Mouse (Mus musculus): Measurements from ENCODE around the gene Nedd4. TPM values are rescaled to one million over a fixed set of nuclear protein-coding genes. Genes with fewer than 3 reads are reported as not detected.

The Nedd4 gene
- polyA plus RNA-seq, 1 experiment: 195 TPM

DNA sequence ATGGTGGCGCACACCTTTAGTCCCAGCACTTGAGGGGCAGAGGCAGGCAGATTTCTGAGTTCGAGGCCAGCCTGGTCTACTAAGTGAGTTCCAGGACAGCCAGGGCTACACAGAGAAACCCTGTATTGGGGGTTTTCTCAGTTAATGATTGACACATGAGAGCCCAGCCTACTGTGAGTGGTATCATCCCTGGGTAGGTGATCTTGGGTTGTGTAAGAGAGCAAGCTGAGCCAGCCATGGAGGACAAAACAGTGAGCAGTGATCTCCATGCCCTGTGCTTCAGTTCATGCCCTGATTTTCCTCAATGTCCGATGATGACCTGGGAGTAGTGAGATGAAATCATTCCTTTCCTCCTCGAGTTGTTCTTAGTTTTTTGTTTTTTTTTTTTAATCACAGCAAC, 112.9 kb downstream of the Nedd4 start:
- TF ChIP-seq TCF3 (IDR thresholded peaks at IDR 0.05; ENCODE audit: insufficient read length, low read depth): no peak
- no peak for TF ChIP-seq POLR2AphosphoS2 (IDR thresholded peaks at IDR 0.05; ENCODE audit: insufficient read length, low read depth)
- no peak for TF ChIP-seq TCF12 (IDR thresholded peaks at IDR 0.05; ENCODE audit: insufficient read depth, poor library complexity, severe bottlenecking)
- TF ChIP-seq MYOG (IDR thresholded peaks at IDR 0.05; ENCODE audit: control insufficient read depth in 1 of 3, insufficient read depth in 1 of 3, insufficient read length in 2 of 3, low read depth in 2 of 3): no peak
- no peak for TF ChIP-seq REST (IDR thresholded peaks at IDR 0.05; ENCODE audit: insufficient read depth, insufficient read length)
- TF ChIP-seq MYOD1 (IDR thresholded peaks at IDR 0.05; ENCODE audit: control insufficient read depth in 1 of 3, insufficient read length in 2 of 3, low read depth in 2 of 3): no peak
- TF ChIP-seq E2F4 (IDR thresholded peaks at IDR 0.05; ENCODE audit: insufficient read depth): no peak
- no peak for TF ChIP-seq POLR2A (IDR thresholded peaks at IDR 0.05; ENCODE audit: insufficient read length, low read depth)
- no peak for TF ChIP-seq USF1 (IDR thresholded peaks at IDR 0.05; ENCODE audit: low read depth)
- no peak for TF ChIP-seq SRF (IDR thresholded peaks at IDR 0.05; ENCODE audit: control insufficient read depth, insufficient read length, low read depth)
- TF ChIP-seq MAX (IDR thresholded peaks at IDR 0.05; ENCODE audit: low read depth): no peak
- no peak for TF ChIP-seq CEBPB (IDR thresholded peaks at IDR 0.05; ENCODE audit: insufficient read depth, poor library complexity, severe bottlenecking)
- Histone ChIP-seq H3ac (ENCODE audit: control insufficient read depth, insufficient read length) (no peak overlapping the region), H3K4me3 (no peak overlapping the region), H3K27me3 (ENCODE audit: control insufficient read depth, insufficient read depth, insufficient read length) (no peaks in the 10 kb centered on the region), H3K79me2 (ENCODE audit: control insufficient read depth, insufficient read depth) (no peaks in the 10 kb centered on the region), H3K4me2 (ENCODE audit: low read depth) (no peak overlapping the region), H3K36me3 (ENCODE audit: control insufficient read depth, insufficient read depth) (no peaks in the 10 kb centered on the region)

DNA sequence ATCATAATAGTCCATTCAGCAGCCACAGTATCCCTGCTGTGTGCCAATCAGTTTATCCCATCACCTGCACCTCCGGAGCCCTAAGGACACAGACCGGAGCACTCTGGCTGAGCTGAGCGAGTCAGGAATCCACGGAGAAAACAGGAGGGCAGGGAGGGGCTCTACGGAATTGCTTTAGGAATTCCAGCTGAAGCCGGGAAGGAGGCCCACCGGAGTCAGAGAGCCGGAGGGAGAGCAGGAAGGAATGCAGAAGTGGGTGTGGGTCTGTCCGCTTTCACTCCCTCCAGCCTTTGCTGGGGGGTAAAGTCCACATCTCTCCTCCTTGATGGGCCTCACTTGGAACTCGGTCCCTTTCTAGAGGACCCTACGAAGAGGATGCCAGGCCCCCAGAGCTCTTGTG, 116.9 kb downstream of the Nedd4 start:
- H3K4me2 ChIP-seq (ENCODE audit: low read depth): no peak overlapping the region
- TF ChIP-seq POLR2A (IDR thresholded peaks at IDR 0.05; ENCODE audit: insufficient read length, low read depth) (no peak), TCF12 (IDR thresholded peaks at IDR 0.05; ENCODE audit: insufficient read depth, poor library complexity, severe bottlenecking) (no peak), REST (IDR thresholded peaks at IDR 0.05; ENCODE audit: insufficient read depth, insufficient read length) (no peak), MYOD1 (IDR thresholded peaks at IDR 0.05; ENCODE audit: control insufficient read depth in 1 of 3, insufficient read length in 2 of 3, low read depth in 2 of 3) (no peak), POLR2AphosphoS2 (IDR thresholded peaks at IDR 0.05; ENCODE audit: insufficient read length, low read depth) (no peak), MAX (IDR thresholded peaks at IDR 0.05; ENCODE audit: low read depth) (no peak), USF1 (IDR thresholded peaks at IDR 0.05; ENCODE audit: low read depth) (no peak), MYOG (IDR thresholded peaks at IDR 0.05; ENCODE audit: control insufficient read depth in 1 of 3, insufficient read depth in 1 of 3, insufficient read length in 2 of 3, low read depth in 2 of 3) (no peak), E2F4 (IDR thresholded peaks at IDR 0.05; ENCODE audit: insufficient read depth) (no peak), SRF (IDR thresholded peaks at IDR 0.05; ENCODE audit: control insufficient read depth, insufficient read length, low read depth) (no peak), TCF3 (IDR thresholded peaks at IDR 0.05; ENCODE audit: insufficient read length, low read depth) (no peak)

DNA sequence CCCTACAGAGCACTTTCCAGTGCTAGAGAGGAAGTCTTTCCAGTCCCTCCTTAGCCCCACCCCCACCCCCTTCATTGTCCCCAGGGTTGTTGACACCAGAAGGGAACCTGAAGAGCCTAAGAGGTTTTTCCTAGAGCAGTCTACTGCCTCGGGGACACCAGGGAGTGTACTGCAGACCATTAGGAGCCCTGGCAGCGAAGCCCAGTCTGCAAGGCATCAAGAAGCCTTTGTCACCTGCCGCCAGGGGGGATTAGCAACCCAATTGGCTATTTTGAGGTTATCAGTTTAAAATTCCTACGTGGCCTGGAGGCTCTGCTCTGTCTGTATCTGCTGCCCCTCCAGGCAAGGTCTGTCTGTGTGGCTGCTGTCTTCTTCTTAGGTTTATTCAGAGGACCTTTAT, 117.6 kb downstream of the Nedd4 start:
- no peak overlapping the region for H3K4me3 ChIP-seq

More for the DNA sequence above, 116.9 kb downstream of the Nedd4 start:
- H3K36me3 ChIP-seq (ENCODE audit: control insufficient read depth, insufficient read depth): no peaks in the 10 kb centered on the region
- no peak overlapping the region for H3ac ChIP-seq (ENCODE audit: control insufficient read depth, insufficient read length)
- H3K79me2 ChIP-seq (ENCODE audit: control insufficient read depth, insufficient read depth): no peaks in the 10 kb centered on the region
- H3K4me3 ChIP-seq: no peak overlapping the region
- H3K27me3 ChIP-seq (ENCODE audit: control insufficient read depth, insufficient read depth, insufficient read length): no peaks in the 10 kb centered on the region

DNA sequence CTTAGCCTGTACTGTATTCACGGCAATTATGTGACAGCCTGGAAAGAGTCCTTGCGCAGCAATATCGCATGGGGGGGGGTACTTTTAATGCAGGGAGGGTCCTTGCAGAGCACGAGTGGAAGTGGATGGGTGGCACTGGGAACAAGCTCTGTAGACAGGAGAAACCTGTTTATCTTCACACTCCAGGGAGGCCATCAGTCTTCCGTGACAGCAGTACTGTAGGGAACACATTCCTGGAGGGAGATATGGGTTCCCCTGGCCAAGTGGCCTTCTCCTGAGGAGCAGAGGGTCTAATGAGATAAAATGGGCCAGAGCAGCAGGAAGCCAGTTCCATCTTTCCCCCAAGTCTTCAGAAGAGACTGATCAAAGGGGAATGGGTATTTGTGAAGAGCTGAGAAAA, 118.5 kb downstream of the Nedd4 start:
- no peak overlapping the region for H3ac ChIP-seq (ENCODE audit: control insufficient read depth, insufficient read length)
- no peaks in the 10 kb centered on the region for H3K79me2 ChIP-seq (ENCODE audit: control insufficient read depth, insufficient read depth)
- no peak for TF ChIP-seq MYOG (IDR thresholded peaks at IDR 0.05; ENCODE audit: control insufficient read depth in 1 of 3, insufficient read depth in 1 of 3, insufficient read length in 2 of 3, low read depth in 2 of 3)
- TF ChIP-seq POLR2A (IDR thresholded peaks at IDR 0.05; ENCODE audit: insufficient read length, low read depth): no peak
- no peak for TF ChIP-seq MYOD1 (IDR thresholded peaks at IDR 0.05; ENCODE audit: control insufficient read depth in 1 of 3, insufficient read length in 2 of 3, low read depth in 2 of 3)
- TF ChIP-seq TCF12 (IDR thresholded peaks at IDR 0.05; ENCODE audit: insufficient read depth, poor library complexity, severe bottlenecking): no peak
- no peak for TF ChIP-seq CEBPB (IDR thresholded peaks at IDR 0.05; ENCODE audit: insufficient read depth, poor library complexity, severe bottlenecking)
- TF ChIP-seq POLR2AphosphoS2 (IDR thresholded peaks at IDR 0.05; ENCODE audit: insufficient read length, low read depth): no peak
- no peak for TF ChIP-seq MAX (IDR thresholded peaks at IDR 0.05; ENCODE audit: low read depth)
- H3K4me2 ChIP-seq (ENCODE audit: low read depth): no peak overlapping the region
- H3K36me3 ChIP-seq (ENCODE audit: control insufficient read depth, insufficient read depth): no peaks in the 10 kb centered on the region
- H3K27me3 ChIP-seq (ENCODE audit: control insufficient read depth, insufficient read depth, insufficient read length): no peaks in the 10 kb centered on the region
- H3K4me3 ChIP-seq: no peak overlapping the region

More for the DNA sequence above, 117.6 kb downstream of the Nedd4 start:
- TF ChIP-seq TCF12 (IDR thresholded peaks at IDR 0.05; ENCODE audit: insufficient read depth, poor library complexity, severe bottlenecking): no peak
- TF ChIP-seq CEBPB (IDR thresholded peaks at IDR 0.05; ENCODE audit: insufficient read depth, poor library complexity, severe bottlenecking): no peak
- no peak for TF ChIP-seq SRF (IDR thresholded peaks at IDR 0.05; ENCODE audit: control insufficient read depth, insufficient read length, low read depth)
- no peak for TF ChIP-seq POLR2A (IDR thresholded peaks at IDR 0.05; ENCODE audit: insufficient read length, low read depth)
- no peak for TF ChIP-seq E2F4 (IDR thresholded peaks at IDR 0.05; ENCODE audit: insufficient read depth)
- H3K27me3 ChIP-seq (ENCODE audit: control insufficient read depth, insufficient read depth, insufficient read length): no peaks in the 10 kb centered on the region
- H3K36me3 ChIP-seq (ENCODE audit: control insufficient read depth, insufficient read depth): no peaks in the 10 kb centered on the region
- no peak overlapping the region for H3ac ChIP-seq (ENCODE audit: control insufficient read depth, insufficient read length)
- no peak overlapping the region for H3K4me2 ChIP-seq (ENCODE audit: low read depth)
- no peaks in the 10 kb centered on the region for H3K79me2 ChIP-seq (ENCODE audit: control insufficient read depth, insufficient read depth)

DNA sequence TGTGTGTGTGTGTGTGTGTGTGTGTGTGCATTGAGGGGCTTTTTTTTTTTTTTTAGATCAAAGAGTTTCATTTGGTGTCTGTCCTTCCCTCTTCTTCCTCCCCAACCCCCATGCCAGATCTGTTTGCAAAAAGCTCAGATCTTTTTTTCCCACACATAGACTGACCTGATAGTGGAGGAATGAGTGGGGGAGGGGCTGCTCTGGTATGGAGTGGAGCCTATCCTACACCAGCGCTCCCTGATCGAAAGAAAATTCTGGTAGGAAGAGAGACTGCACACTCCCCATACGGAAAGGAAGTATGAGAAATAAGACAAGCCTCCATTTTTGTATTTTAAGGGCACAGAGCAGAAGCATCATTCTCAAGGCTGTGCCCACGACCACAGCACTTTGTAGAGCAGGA, 119.3 kb downstream of the Nedd4 start:
- Histone ChIP-seq H3K27me3 (ENCODE audit: control insufficient read depth, insufficient read depth, insufficient read length) (no peaks in the 10 kb centered on the region), H3K79me2 (ENCODE audit: control insufficient read depth, insufficient read depth) (no peaks in the 10 kb centered on the region), H3K4me3 (no peak overlapping the region), H3ac (ENCODE audit: control insufficient read depth, insufficient read length) (no peak overlapping the region), H3K4me2 (ENCODE audit: low read depth) (no peak overlapping the region), H3K36me3 (ENCODE audit: control insufficient read depth, insufficient read depth) (no peaks in the 10 kb centered on the region)
- TF ChIP-seq TCF12 (IDR thresholded peaks at IDR 0.05; ENCODE audit: insufficient read depth, poor library complexity, severe bottlenecking) (no peak), TCF3 (IDR thresholded peaks at IDR 0.05; ENCODE audit: insufficient read length, low read depth) (no peak), MYOD1 (IDR thresholded peaks at IDR 0.05; ENCODE audit: control insufficient read depth in 1 of 3, insufficient read length in 2 of 3, low read depth in 2 of 3) (no peak), POLR2A (IDR thresholded peaks at IDR 0.05; ENCODE audit: insufficient read length, low read depth) (no peak), POLR2AphosphoS2 (IDR thresholded peaks at IDR 0.05; ENCODE audit: insufficient read length, low read depth) (no peak), MYOG (IDR thresholded peaks at IDR 0.05; ENCODE audit: control insufficient read depth in 1 of 3, insufficient read depth in 1 of 3, insufficient read length in 2 of 3, low read depth in 2 of 3) (no peak), REST (IDR thresholded peaks at IDR 0.05; ENCODE audit: insufficient read depth, insufficient read length) (no peak), MAX (IDR thresholded peaks at IDR 0.05; ENCODE audit: low read depth) (no peak), SRF (IDR thresholded peaks at IDR 0.05; ENCODE audit: control insufficient read depth, insufficient read length, low read depth) (no peak), USF1 (IDR thresholded peaks at IDR 0.05; ENCODE audit: low read depth) (no peak), CEBPB (IDR thresholded peaks at IDR 0.05; ENCODE audit: insufficient read depth, poor library complexity, severe bottlenecking) (no peak), E2F4 (IDR thresholded peaks at IDR 0.05; ENCODE audit: insufficient read depth) (no peak)
